Mouse (Mus musculus) midbrain, postnatal 0 days (tissue): ENCODE results near the gene Cdkl1. TPM values are rescaled to one million over a fixed set of nuclear protein-coding genes. Genes with fewer than 3 reads are reported as not detected.

ENCODE experiments used
- ATAC-seq: fragments of 200-750 bp; cut with Nextera tagmentation; 2 replicates; pipeline ENCODE4 v1.8.0; 2017; ENCODE audit warnings: moderate number of reproducible peaks, mild to moderate bottlenecking, moderate TSS enrichment, moderate library complexity; ENCODE audit not compliant: low FRiP score
- DNase-seq: peaks from one replicate; pipeline ENCODE4 v3.0.0-alpha.2; 2015; ENCODE audit warnings: low spot score
- H3K27ac ChIP-seq: fragments of 300-500 bp; sonication (generic); 2 replicates; pipeline ENCODE4 v1.5.1; 2014; ENCODE audit warnings: low read depth, mild to moderate bottlenecking, low read length, mixed read lengths
- H3K27me3 ChIP-seq: fragments of 300-500 bp; sonication (generic); 2 replicates; pipeline ENCODE4 v1.6.1; 2014; ENCODE audit warnings: low read length, control low read depth, mixed read lengths; ENCODE audit not compliant: insufficient read depth
- H3K36me3 ChIP-seq: fragments of 300-500 bp; sonication (generic); 2 replicates; pipeline ENCODE4 v1.6.1; 2014; ENCODE audit warnings: low read length, control low read depth, mixed read lengths; ENCODE audit not compliant: insufficient read depth
- H3K4me1 ChIP-seq: fragments of 300-500 bp; sonication (generic); 2 replicates; pipeline ENCODE4 v1.6.1; 2014; ENCODE audit warnings: mild to moderate bottlenecking, control low read depth, antibody characterized with exemption, low read length, mixed read lengths; ENCODE audit not compliant: insufficient read depth
- H3K4me2 ChIP-seq: fragments of 300-500 bp; sonication (generic); 2 replicates; pipeline ENCODE4 v1.6.1; 2014; ENCODE audit warnings: low read depth, mild to moderate bottlenecking, low read length, mixed read lengths; ENCODE audit not compliant: poor library complexity, severe bottlenecking
- H3K4me3 ChIP-seq: fragments of 300-500 bp; sonication (generic); 2 replicates; pipeline ENCODE4 v1.5.1; 2014; ENCODE audit warnings: low read depth, mild to moderate bottlenecking, low read length, moderate library complexity
- H3K9ac ChIP-seq: fragments of 300-500 bp; sonication (generic); replicated peaks from 2 replicates; pipeline ENCODE4 v1.6.1; 2014; ENCODE audit warnings: mild to moderate bottlenecking, low read length, moderate library complexity, mixed read lengths; ENCODE audit not compliant: poor library complexity, severe bottlenecking
- H3K9me3 ChIP-seq: fragments of 300-500 bp; sonication (generic); 2 replicates; pipeline ENCODE4 v1.6.1; 2016; ENCODE audit warnings: low read length, control low read depth
- CTCF ChIP-seq: IDR thresholded peaks from 2 replicates; pipeline ENCODE4 v1.5.1; 2016; ENCODE audit warnings: antibody characterized with exemption, mild to moderate bottlenecking
- WGBS: fragments of 180-500 bp; shearing (Covaris S2); extraction: QIAGEN DNeasy Blood & Tissue Kit; methylation state at CpG from one replicate; pipeline ENCODE4 v1.1.7; 2014; 5-methylcytosine and 5-hydroxymethylcytosine counted together
- polyA plus RNA-seq: library from polyadenylated mRNA; unstranded; fragments of >200 nt; fragmentation: Nextera tagmentation; extraction: Ambion mirVana; gene quantifications from 2 replicates; pipeline ENCODE4 v1.2.1, GENCODE M21; 2015
- total RNA-seq: library from RNA; depleted of rRNA; stranded (reverse); fragments of >200 nt; gene quantifications from 2 replicates; pipeline ENCODE4 v1.2.3, GENCODE M21; 2014

The Cdkl1 gene
- total and polyA plus RNA-seq, 2 experiments from 2014 or later: 21.7 to 46.0 TPM

GRCm38 (mm10) chr12:69824881-69825597 is 34.0 kb upstream of the Cdkl1 start:
- Histone ChIP-seq H3K9ac (no peak overlapping the region), H3K4me3 (no peak overlapping the region), H3K27me3 (no peaks in the 10 kb centered on the region), H3K27ac (no peak overlapping the region), H3K4me2 (no peak overlapping the region), H3K9me3 (no peaks in the 10 kb centered on the region), H3K36me3 (peaks cover 45% of the 10 kb centered on the region), H3K4me1 (no peaks in the 10 kb centered on the region)
- no peak for TF ChIP-seq CTCF
- no peak for ATAC-seq
- 83% methylated on average over 9 of the region's 9 CpGs for WGBS
- DNase-seq: no peak

- Histone ChIP-seq H3K9me3 (no peaks in the 10 kb centered on the region), H3K27me3 (no peaks in the 10 kb centered on the region), H3K9ac (no peak overlapping the region), H3K4me2 (no peak overlapping the region), H3K27ac (no peak overlapping the region), H3K4me3 (no peak overlapping the region), H3K36me3 (peaks cover 46% of the 10 kb centered on the region), H3K4me1 (no peaks in the 10 kb centered on the region)
- DNase-seq: peak; percentile 39
- 34% methylated on average over 6 of the region's 6 CpGs for WGBS
- TF ChIP-seq CTCF: no peak
- ATAC-seq: no peak
Measured at GRCm38 (mm10) chr12:69814272-69814671, 23.2 kb upstream of the Cdkl1 start.

GRCm38 (mm10) chr12:69813596-69813995 is 22.5 kb upstream of the Cdkl1 start:
- Histone ChIP-seq H3K36me3 (peaks cover 44% of the 10 kb centered on the region), H3K27me3 (no peaks in the 10 kb centered on the region), H3K27ac (no peak overlapping the region), H3K9me3 (no peaks in the 10 kb centered on the region), H3K4me3 (no peak overlapping the region), H3K4me2 (no peak overlapping the region), H3K4me1 (no peaks in the 10 kb centered on the region), H3K9ac (no peak overlapping the region)
- no peak for TF ChIP-seq CTCF
- DNase-seq (no peak), ATAC-seq (no peak)
- 62% methylated on average over 2 of the region's 2 CpGs for WGBS

DNA sequence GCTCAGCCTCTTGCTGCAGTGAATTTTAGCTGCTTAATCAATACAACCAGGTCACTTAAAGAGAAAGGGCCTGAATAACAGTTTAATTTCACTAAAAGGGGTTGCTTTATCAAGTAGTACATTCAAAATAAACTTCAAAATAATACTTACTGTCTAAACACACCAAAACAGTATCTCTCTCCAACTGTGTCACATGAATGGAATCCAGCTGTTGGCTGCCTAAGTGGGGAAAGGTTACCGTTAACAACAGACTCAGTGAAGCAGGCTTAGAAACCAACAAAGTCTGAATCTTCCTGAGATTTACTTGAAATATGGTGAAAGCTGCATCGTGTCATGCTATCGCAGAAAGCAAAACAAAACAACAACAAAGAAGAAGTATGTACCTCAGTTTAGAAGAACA is 21.9 kb upstream of the Cdkl1 start:
- TF ChIP-seq CTCF: no peak
- no peak for DNase-seq
- no peak for ATAC-seq
- Histone ChIP-seq H3K9me3 (no peaks in the 10 kb centered on the region), H3K9ac (no peak overlapping the region), H3K4me2 (no peak overlapping the region), H3K4me3 (no peak overlapping the region), H3K27me3 (no peaks in the 10 kb centered on the region), H3K36me3 (peaks cover 49% of the 10 kb centered on the region), H3K27ac (no peak overlapping the region), H3K4me1 (no peaks in the 10 kb centered on the region)
- WGBS: 70% methylated on average over 3 of the region's 3 CpGs

- TF ChIP-seq CTCF: no peak
- 30% methylated on average over 1 of the region's 1 CpGs for WGBS
- Histone ChIP-seq H3K36me3 (peaks cover 46% of the 10 kb centered on the region), H3K4me1 (no peaks in the 10 kb centered on the region), H3K27ac (no peak overlapping the region), H3K4me3 (no peak overlapping the region), H3K9me3 (no peaks in the 10 kb centered on the region), H3K27me3 (no peaks in the 10 kb centered on the region), H3K9ac (no peak overlapping the region), H3K4me2 (no peak overlapping the region)
- DNase-seq (no peak), ATAC-seq (no peak)
Measured at GRCm38 (mm10) chr12:69811976-69812375, 20.9 kb upstream of the Cdkl1 start.

- 86% methylated on average over 3 of the region's 3 CpGs for WGBS
- TF ChIP-seq CTCF: no peak
- no peak for DNase-seq
- Histone ChIP-seq H3K4me3 (no peak overlapping the region), H3K36me3 (peaks cover 28% of the 10 kb centered on the region), H3K9ac (no peak overlapping the region), H3K4me1 (no peaks in the 10 kb centered on the region), H3K27me3 (no peaks in the 10 kb centered on the region), H3K4me2 (no peak overlapping the region), H3K27ac (no peak overlapping the region), H3K9me3 (no peaks in the 10 kb centered on the region)
- no peak for ATAC-seq
Measured at GRCm38 (mm10) chr12:69809439-69809838, 18.4 kb upstream of the Cdkl1 start.
